Mouse (Mus musculus) right cerebral cortex, adult 2 months (tissue): Measurements from ENCODE around the gene Zfp954.
"Not testable (repeated sequence)": the region's sequence is repeated elsewhere in the genome, so short reads cannot be mapped to it uniquely, and the experiment has no call there.

Source experiments
- DNase-seq, 2 experiments: peaks; one replicate each; pipeline ENCODE4 v3.0.0; 2021 to 2022; ENCODE audit warnings: low spot score in 2 of 2

Zfp954 gene

DNA sequence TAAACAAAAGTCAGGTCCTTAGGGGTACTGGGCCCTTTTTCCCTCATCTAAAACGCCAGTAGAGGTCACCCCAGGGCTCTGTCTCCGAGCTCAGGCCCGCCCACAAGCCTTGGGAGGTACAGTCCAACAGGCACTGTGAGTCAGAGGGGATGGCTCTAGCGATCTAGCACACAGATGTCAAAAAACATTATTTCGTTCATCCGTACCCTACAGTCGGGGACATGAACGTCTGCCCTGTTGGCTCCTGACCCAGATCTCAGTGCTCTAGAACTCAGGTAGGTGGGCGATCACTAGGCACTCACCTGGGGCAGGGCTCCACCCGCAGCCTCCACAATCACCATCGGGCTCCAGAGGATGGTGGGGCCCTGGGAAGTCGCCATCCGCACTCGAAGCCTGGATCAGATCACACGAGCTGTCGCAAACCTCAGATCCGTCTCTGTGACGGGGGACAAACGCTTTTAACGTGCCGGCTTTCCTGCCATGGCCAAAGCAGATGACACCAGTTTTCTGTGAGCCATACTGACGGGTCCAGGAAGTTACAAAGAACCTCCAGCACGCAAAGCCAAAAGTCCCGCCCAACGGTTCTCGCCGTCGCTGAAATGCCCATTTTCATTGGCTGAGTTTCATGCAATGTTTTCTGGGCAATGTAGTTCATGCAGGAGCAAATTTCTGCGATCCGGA, at the start of gene Zfp954:
Zfp954 (minus strand) TSS at position 568 of the 681 bp plus-strand sequence.
- DNase-seq: peak; percentile 89 to 92

DNA sequence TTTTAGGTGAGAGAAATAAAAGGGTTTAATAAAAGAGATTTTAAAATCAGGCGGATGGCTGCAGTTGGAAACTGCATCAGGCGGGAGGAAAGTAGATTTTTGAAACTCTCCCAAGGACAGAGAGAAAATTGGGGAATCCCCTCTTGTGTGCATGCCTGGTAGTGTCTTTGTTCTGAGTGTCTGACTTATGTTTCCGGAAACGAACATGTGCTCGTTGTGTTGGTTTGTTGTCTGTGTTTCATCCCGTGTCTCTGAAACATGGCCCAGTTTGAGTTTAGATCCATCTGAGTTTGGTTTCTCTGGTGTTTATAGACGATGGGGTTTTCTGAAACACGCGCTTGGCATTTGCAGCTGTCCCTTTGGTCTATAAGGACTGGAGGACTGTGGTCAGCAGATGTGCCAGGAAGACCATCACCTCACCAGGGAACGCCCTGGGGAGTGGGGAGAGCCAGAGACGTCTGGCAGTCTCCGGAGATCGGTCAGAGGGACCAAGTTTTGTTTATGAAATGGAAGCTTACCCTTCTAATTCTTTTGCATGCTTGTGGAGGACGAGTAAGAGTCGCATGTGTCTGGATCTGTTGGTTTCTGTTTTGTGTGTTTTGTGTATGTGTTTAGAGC, 24.8 kb upstream of the Zfp954 start:
- no peak for DNase-seq

DNA sequence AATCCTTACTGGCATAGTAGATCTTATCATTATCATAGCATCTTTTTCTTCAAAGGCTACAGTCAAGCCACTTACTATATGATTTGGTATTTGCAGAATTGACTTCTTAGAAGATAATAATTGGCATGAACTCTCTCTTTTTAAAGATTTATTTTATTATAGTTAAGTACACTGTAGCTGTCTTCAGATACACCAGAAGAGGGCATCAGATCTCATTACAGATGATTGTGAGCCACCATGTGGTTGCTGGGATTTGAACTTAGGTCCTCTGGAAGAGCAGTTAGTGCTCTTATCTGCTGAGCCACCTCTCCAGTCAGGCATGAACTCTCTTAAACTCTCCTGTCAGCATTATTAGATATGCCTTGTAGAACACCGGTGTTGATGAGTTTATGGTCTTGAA, 22.9 kb upstream of the Zfp954 start:
- DNase-seq: no peak

DNA sequence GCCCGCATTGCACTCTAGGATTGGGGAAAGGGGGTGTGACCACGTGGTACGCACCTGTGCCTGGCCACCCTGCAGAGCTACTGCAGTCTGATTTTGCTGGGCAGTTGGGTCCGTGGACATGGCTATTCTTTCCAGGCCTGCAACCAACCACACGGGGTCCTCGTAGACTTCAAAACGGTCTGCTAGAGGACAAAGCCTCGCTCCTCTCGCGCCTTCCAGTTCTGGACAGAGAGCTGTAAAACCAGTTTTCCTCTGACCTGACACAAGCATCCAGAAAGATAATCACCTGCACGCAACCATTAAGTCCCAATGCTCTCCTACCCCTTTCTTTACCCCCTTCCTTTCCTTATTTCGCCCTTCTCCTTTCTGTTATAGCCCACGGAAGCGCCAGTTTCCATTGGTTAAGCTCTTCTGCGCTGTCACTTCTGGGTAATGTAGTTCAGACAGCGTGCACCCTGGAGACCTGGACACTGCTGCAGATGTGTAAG, 15.1 kb upstream of the Zfp954 start, which contains the start of gene Zfp773:
Zfp773 (minus strand) TSS at position 377 of the 488 bp plus-strand sequence.
- DNase-seq: peak; percentile 54 to 77

DNA sequence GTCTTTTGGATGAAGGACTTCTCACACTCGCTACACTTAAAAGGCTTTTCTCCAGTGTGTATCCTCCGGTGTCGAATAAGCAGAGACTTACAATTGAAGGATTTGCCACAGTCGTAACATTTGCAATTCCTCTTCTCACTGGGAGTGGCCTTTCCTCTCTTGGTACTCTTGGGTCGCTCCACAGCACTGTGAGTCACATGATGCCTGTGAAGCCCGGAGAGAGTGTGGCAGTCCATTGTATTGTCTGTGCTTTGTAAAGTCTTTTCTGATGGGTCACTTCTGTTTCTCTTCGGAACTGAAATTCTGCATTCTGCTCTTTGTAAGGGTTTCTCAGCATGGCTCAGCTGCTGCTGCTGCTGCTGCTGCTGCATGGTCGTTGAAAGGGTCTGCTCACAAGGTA, 11.5 kb upstream of the Zfp954 start:
- no peak for DNase-seq

DNA sequence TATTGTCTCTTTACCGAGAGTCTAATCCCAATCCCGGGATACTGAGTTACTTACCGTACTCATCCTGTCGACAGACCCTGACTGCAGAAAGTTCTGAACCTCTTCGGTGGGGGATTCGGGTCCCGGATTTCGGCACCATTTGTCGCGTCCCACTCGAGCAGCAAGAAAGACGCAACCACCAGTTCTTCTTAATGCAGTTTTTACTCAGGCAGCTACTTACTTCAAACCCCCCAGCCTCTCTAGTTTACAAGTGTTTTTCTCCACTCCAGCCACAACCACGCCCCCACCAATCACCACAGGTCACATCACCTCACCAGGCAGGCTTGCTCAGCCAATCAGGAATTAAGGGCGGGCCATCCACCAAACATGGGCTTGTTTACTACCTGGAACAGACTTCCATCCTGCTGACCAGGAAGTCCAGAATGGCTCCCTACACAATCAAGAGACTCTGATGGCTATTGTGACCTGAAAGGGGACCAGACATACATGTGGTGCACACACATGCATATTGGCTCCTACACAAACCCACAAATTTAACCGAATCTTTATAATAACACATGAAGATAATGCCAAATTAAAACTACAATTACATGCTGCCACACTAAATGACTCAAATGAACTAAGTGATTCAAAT, 9.3 kb upstream of the Zfp954 start:
- not testable (repeated sequence) for DNase-seq

DNA sequence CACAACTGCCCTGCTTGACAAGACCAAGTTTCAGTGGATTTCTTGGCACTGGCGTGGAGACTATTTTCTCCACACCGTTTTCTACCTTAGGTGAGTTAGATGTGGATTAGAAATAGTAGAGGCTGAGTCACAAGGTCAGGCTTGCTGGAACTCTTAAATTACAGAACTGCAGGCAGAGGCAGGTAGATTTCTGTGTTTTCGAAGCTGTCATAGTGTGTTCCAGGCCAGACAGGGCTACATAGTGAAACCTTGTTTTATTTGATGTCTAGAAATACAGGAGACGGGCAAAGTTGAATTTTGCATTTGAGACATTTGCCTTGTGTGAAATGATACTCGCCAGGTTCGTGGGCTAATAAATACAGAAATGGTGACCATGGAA, 303 bp upstream of the Zfp954 start:
- DNase-seq: no peak

DNA sequence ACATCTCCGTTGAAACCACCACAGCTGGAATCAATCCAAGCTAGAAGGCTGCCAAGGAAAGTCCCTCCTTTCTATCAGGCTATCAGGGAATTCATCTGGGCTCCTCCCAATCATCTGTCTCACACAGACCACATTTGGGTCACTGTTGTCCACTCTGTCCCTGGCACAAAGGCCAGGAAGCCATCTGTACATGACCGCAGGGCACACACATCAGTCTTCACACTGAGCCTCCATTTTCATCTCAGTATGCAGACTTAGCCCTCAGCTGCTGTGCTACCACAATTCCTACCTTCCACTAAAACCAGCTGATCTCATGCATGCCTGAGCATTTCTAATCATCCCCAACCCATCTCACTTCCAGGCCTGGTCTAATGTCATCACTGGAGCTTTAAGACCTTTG, 2.8 kb downstream of the Zfp954 start:
- no peak for DNase-seq

DNA sequence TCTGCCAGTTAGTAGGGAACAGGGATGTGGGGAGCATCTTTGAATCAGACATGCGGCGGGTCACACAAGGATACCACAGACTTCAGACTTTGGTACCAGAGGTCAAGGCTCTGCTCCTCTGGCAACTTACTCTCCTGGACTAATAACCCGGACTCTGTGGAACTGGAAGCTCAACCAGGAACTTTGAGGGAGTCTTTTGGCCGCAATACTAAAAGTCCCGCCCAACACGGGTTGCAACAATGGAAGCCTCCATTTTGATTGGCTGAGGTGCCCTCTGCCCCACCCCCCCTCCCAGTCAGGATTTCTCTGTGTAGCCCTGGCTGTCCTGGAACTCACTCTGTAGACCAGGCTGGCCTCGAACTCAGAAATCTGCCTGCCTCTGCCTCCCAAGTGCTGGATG, 12.8 kb downstream of the Zfp954 start:
- no peak for DNase-seq
